Mouse (Mus musculus): ENCODE data around the gene Sult6b2. TPM values are rescaled to one million over a fixed set of nuclear protein-coding genes. Genes with fewer than 3 reads are reported as not detected.

Sult6b2 gene
- not detected in 2 replicates for total RNA-seq (2014; rRNA removed; ENCODE audit: low replicate concordance)
- polyA plus RNA-seq (2015; fragmentation: Nextera tagmentation; extraction: Ambion mirVana): not detected in 2 replicates

DNA sequence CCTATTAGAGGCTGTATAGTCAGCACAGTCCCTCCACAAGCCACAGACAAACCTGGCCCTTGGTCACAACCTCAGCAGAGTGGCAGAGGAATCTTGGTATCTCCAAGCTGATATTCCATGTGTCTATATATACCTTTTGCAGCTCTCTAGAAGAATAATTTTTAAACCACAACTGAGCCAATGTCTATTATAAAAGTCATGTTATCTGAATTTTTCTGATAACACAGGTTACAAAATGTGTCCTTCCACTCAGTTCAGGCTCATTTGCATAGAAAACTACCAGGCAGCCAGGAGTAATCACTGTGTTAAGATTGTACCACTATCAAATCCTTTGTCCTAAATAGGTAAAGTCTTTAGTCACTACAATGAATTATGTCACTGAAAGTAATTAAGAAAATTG, at the start of gene Sult6b2:
Sult6b2 (minus strand) TSS at position 101 of the 400 bp plus-strand sequence.
- Histone ChIP-seq H3K36me3 (replicated peaks; ENCODE audit: control insufficient read depth, insufficient read depth, low read length) (no peaks in the 10 kb centered on the region), H3K4me2 (ENCODE audit: low read depth, low read length) (no peak within 1 kb of the TSS), H3K9ac (replicated peaks; ENCODE audit: low read depth, low read length) (no peak within 1 kb of the TSS), H3K27me3 (ENCODE audit: control insufficient read depth, insufficient read depth, low read length) (no peaks in the 10 kb centered on the region), H3K4me3 (ENCODE audit: low read depth, low read length) (no peak within 1 kb of the TSS), H3K4me1 (ENCODE audit: control insufficient read depth, insufficient read depth) (no peaks in the 10 kb centered on the region), H3K27ac (ENCODE audit: low read depth) (no peak within 1 kb of the TSS), H3K9me3 (replicated peaks; ENCODE audit: control insufficient read depth, low read length) (no peaks in the 10 kb centered on the region)
- ATAC-seq (ENCODE audit: insufficient read depth, low read depth) (no peak), DNase-seq (ENCODE audit: low spot score) (no peak)
- TF ChIP-seq EP300 (IDR thresholded peaks at IDR 0.05; ENCODE audit: low read depth): no peak
- TF ChIP-seq CTCF (IDR thresholded peaks at IDR 0.05; ENCODE audit: low read depth): no peak

DNA sequence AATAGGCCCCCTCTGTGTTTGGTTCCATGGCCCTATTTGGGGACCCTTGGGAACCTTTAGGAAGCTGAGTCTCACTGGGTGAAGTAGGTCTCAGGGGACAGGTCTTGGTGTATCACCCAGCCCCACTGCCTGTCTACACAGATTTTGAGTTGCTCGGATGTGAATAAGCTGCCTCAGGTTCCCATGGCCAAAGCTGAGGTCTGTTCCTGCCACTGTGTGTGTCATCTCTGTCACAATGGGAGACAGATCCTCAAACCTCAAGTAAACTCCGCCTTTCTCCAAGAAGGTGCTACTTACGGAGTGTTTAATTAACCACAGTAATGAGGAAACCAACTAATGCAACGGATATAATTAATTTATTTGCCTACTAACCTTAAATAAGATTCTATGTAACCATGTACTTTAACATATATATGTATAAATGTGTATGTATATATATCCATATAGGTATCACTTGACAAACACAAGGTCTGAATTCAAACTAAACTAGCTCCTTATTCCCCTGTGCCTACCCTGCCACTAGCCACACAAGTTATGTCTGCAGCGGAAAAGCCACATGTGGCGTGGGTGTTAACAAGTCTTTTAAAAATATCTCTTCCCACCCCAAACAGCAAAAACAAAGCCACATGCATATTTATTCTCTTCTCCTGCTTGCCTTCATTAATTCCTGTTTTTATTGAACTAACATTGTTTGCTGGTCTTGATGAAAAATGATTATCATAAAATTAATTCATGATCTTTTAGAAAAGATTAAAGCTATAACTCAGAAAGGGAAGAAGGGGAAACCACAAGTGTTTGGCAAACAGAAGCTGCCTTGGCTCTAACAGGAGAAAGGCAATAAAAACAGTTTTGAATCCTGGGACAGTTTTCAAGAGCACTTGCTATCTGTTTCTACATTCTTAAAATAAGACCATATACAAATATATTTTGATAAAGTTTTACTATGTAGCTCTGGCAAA, 48.4 kb upstream of the Sult6b2 start:
- Histone ChIP-seq H3K4me2 (ENCODE audit: low read depth, low read length) (no peak overlapping the region), H3K9ac (replicated peaks; ENCODE audit: low read depth, low read length) (no peak overlapping the region), H3K27ac (ENCODE audit: low read depth) (no peak overlapping the region), H3K36me3 (replicated peaks; ENCODE audit: control insufficient read depth, insufficient read depth, low read length) (no peaks in the 10 kb centered on the region), H3K4me1 (ENCODE audit: control insufficient read depth, insufficient read depth) (no peaks in the 10 kb centered on the region), H3K9me3 (replicated peaks; ENCODE audit: control insufficient read depth, low read length) (no peaks in the 10 kb centered on the region), H3K27me3 (ENCODE audit: control insufficient read depth, insufficient read depth, low read length) (no peaks in the 10 kb centered on the region), H3K4me3 (ENCODE audit: low read depth, low read length) (no peak overlapping the region)
- 80% methylated on average over 6 of the region's 6 CpGs for WGBS
- ATAC-seq (ENCODE audit: insufficient read depth, low read depth) (no peak), DNase-seq (ENCODE audit: low spot score) (no peak)
- no peak for TF ChIP-seq CTCF (IDR thresholded peaks at IDR 0.05; ENCODE audit: low read depth)
- TF ChIP-seq EP300 (IDR thresholded peaks at IDR 0.05; ENCODE audit: low read depth): no peak

DNA sequence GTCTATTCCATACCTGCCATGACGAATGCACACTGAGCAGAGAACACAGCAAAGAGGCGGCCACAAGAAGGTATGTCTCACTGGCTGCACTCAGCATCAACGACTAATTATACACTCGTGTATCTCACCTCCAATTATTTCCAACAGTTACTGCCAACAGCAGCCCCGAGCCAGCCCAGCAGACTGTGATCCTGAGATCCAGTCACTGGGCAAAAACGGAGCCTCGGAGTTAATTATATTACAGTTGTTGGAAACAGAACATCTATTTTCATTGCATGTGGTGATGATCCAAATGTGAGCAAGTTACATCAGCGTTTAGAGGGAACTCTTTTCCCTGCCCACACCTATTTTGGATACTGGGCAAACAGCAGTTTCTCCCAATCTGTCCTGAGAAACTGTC, 46.1 kb upstream of the Sult6b2 start:
- ATAC-seq (ENCODE audit: insufficient read depth, low read depth) (no peak), DNase-seq (ENCODE audit: low spot score) (no peak)
- no peak overlapping the region for H3K9ac ChIP-seq (replicated peaks; ENCODE audit: low read depth, low read length)
- no peaks in the 10 kb centered on the region for H3K9me3 ChIP-seq (replicated peaks; ENCODE audit: control insufficient read depth, low read length)
- no peak overlapping the region for H3K27ac ChIP-seq (ENCODE audit: low read depth)
- no peaks in the 10 kb centered on the region for H3K4me1 ChIP-seq (ENCODE audit: control insufficient read depth, insufficient read depth)
- no peak overlapping the region for H3K4me2 ChIP-seq (ENCODE audit: low read depth, low read length)
- H3K27me3 ChIP-seq (ENCODE audit: control insufficient read depth, insufficient read depth, low read length): no peaks in the 10 kb centered on the region
- 60% methylated on average over 8 of the region's 8 CpGs for WGBS
- no peaks in the 10 kb centered on the region for H3K36me3 ChIP-seq (replicated peaks; ENCODE audit: control insufficient read depth, insufficient read depth, low read length)
- TF ChIP-seq CTCF (IDR thresholded peaks at IDR 0.05; ENCODE audit: low read depth): no peak
- H3K4me3 ChIP-seq (ENCODE audit: low read depth, low read length): no peak overlapping the region

DNA sequence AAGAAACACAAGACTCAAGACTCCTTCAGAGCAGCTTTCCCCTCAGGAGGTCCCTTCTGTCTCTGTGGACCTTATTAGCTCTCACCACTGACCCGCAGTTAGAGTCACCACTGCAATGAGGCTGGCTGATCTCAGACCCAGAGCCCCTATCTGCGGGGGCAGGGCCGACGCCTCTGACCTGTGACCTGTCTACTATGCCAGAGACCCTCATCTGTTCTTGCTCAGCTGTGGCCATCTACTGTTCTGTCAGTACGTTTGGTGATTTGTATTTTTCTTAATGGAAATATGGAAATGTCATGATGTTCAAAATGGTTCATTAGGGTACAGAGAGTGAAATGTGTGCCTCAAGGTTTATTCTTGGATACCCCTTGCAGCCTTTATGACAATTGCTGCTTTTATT, 45.0 kb upstream of the Sult6b2 start:
- no peaks in the 10 kb centered on the region for H3K36me3 ChIP-seq (replicated peaks; ENCODE audit: control insufficient read depth, insufficient read depth, low read length)
- H3K4me1 ChIP-seq (ENCODE audit: control insufficient read depth, insufficient read depth): no peaks in the 10 kb centered on the region
- ATAC-seq (ENCODE audit: insufficient read depth, low read depth): no peak
- no peak overlapping the region for H3K4me3 ChIP-seq (ENCODE audit: low read depth, low read length)
- no peak overlapping the region for H3K27ac ChIP-seq (ENCODE audit: low read depth)
- H3K27me3 ChIP-seq (ENCODE audit: control insufficient read depth, insufficient read depth, low read length): no peaks in the 10 kb centered on the region
- DNase-seq (ENCODE audit: low spot score): no peak
- no peaks in the 10 kb centered on the region for H3K9me3 ChIP-seq (replicated peaks; ENCODE audit: control insufficient read depth, low read length)
- no peak overlapping the region for H3K4me2 ChIP-seq (ENCODE audit: low read depth, low read length)
- no peak overlapping the region for H3K9ac ChIP-seq (replicated peaks; ENCODE audit: low read depth, low read length)
- TF ChIP-seq EP300 (IDR thresholded peaks at IDR 0.05; ENCODE audit: low read depth): no peak
- no peak for TF ChIP-seq CTCF (IDR thresholded peaks at IDR 0.05; ENCODE audit: low read depth)
- WGBS: 46% methylated on average over 5 of the region's 5 CpGs

DNA sequence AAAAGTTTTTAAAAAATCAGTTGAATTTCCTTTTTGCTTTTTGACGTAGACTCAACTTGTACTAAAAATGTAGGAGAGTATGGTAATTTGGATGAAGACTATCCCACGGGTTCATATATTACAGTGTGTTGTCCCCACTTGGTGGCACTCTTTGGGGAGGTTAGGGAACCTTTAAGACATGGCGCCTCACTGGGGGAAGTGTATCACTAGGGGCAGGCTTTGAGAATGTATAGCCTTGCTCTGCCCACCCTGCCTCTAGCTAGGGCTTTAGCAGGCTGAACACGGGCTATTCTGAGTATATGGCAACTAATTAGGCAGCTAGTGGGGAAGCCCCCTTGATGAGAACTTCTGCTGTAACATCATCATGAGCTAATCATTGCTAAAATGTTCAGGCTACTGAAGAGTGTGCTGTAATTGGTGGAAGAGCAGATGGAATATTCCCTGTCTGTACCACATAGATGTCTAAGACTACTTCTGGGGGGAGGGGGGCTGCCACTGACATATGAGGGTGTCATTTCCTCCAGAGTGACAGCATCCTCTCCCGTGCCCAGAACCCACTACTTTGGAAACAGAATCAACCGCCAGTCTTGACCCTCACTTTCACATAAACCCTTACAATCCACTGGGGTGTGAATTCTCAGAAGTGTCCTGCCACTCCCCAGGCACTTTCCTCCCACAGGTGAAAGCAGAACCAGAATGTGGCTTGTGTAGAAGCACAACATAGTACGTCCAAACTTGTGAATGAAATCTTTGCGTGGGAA, 43.8 kb upstream of the Sult6b2 start:
- 59% methylated on average over 8 of the region's 8 CpGs for WGBS
- H3K4me1 ChIP-seq (ENCODE audit: control insufficient read depth, insufficient read depth): no peaks in the 10 kb centered on the region
- DNase-seq (ENCODE audit: low spot score) (no peak), ATAC-seq (ENCODE audit: insufficient read depth, low read depth) (no peak)
- H3K4me2 ChIP-seq (ENCODE audit: low read depth, low read length): no peak overlapping the region
- TF ChIP-seq EP300 (IDR thresholded peaks at IDR 0.05; ENCODE audit: low read depth) (no peak), CTCF (IDR thresholded peaks at IDR 0.05; ENCODE audit: low read depth) (no peak)
- no peaks in the 10 kb centered on the region for H3K36me3 ChIP-seq (replicated peaks; ENCODE audit: control insufficient read depth, insufficient read depth, low read length)
- H3K9ac ChIP-seq (replicated peaks; ENCODE audit: low read depth, low read length): no peak overlapping the region
- H3K4me3 ChIP-seq (ENCODE audit: low read depth, low read length): no peak overlapping the region
- no peaks in the 10 kb centered on the region for H3K9me3 ChIP-seq (replicated peaks; ENCODE audit: control insufficient read depth, low read length)
- H3K27me3 ChIP-seq (ENCODE audit: control insufficient read depth, insufficient read depth, low read length): no peaks in the 10 kb centered on the region
- H3K27ac ChIP-seq (ENCODE audit: low read depth): no peak overlapping the region

Data from heart, postnatal 0 days (tissue).